Mouse (Mus musculus): ENCODE data around the gene Vgll4. TPM values are rescaled to one million over a fixed set of nuclear protein-coding genes. Genes with fewer than 3 reads are reported as not detected.

Vgll4 gene
- total and polyA plus RNA-seq, 2 experiments from 2014 or later: 49.4 to 85.4 TPM

GRCm38 (mm10) chr6:114941201-114941849, 28.5 kb downstream of the Vgll4 start:
- Histone ChIP-seq H3K4me3 (ENCODE audit: low read length) (no peak overlapping the region), H3K36me3 (ENCODE audit: insufficient read depth, low read length) (no peaks in the 10 kb centered on the region), H3K4me1 (ENCODE audit: insufficient read depth, low read length) (no peaks in the 10 kb centered on the region), H3K9ac (replicated peaks; ENCODE audit: low read length) (no peak overlapping the region), H3K27me3 (ENCODE audit: insufficient read depth, low read length) (no peaks in the 10 kb centered on the region), H3K4me2 (ENCODE audit: low read depth, low read length) (no peak overlapping the region), H3K27ac (no peak overlapping the region), H3K9me3 (ENCODE audit: low read length) (no peaks in the 10 kb centered on the region)
- WGBS: 72% methylated on average over 8 of the region's 8 CpGs
- TF ChIP-seq CTCF (IDR thresholded peaks at IDR 0.05; ENCODE audit: low read depth): no peak
- no peak for DNase-seq (ENCODE audit: low spot score)
- no peak for ATAC-seq

- no peaks in the 10 kb centered on the region for H3K4me1 ChIP-seq (ENCODE audit: insufficient read depth, low read length)
- DNase-seq (ENCODE audit: low spot score) (no peak), ATAC-seq (no peak)
- TF ChIP-seq CTCF (IDR thresholded peaks at IDR 0.05; ENCODE audit: low read depth): no peak
- H3K27me3 ChIP-seq (ENCODE audit: insufficient read depth, low read length): no peaks in the 10 kb centered on the region
- H3K9me3 ChIP-seq (ENCODE audit: low read length): no peaks in the 10 kb centered on the region
- no peak overlapping the region for H3K9ac ChIP-seq (replicated peaks; ENCODE audit: low read length)
- no peak overlapping the region for H3K4me2 ChIP-seq (ENCODE audit: low read depth, low read length)
- H3K4me3 ChIP-seq (ENCODE audit: low read length): no peak overlapping the region
- whole genome bisulfite sequencing: 86% methylated on average over 2 of the region's 2 CpGs
- no peaks in the 10 kb centered on the region for H3K36me3 ChIP-seq (ENCODE audit: insufficient read depth, low read length)
- H3K27ac ChIP-seq: no peak overlapping the region
Measured at GRCm38 (mm10) chr6:114939666-114940065, 30.1 kb downstream of the Vgll4 start.

GRCm38 (mm10) chr6:114936941-114937313, 32.9 kb downstream of the Vgll4 start:
- WGBS: 83% methylated on average over 5 of the region's 5 CpGs
- no peaks in the 10 kb centered on the region for H3K9me3 ChIP-seq (ENCODE audit: low read length)
- no peak for TF ChIP-seq CTCF (IDR thresholded peaks at IDR 0.05; ENCODE audit: low read depth)

GRCm38 (mm10) chr6:114936297-114936940, 33.4 kb downstream of the Vgll4 start:
- Histone ChIP-seq H3K36me3 (ENCODE audit: insufficient read depth, low read length) (no peaks in the 10 kb centered on the region), H3K9me3 (ENCODE audit: low read length) (no peaks in the 10 kb centered on the region), H3K4me1 (ENCODE audit: insufficient read depth, low read length) (0 out of 2 replicates have a peak, but pooled peaks cover 7% of the 10 kb centered on the region), H3K4me2 (ENCODE audit: low read depth, low read length) (no peak overlapping the region), H3K27ac (no peak overlapping the region), H3K4me3 (ENCODE audit: low read length) (no peak overlapping the region), H3K9ac (replicated peaks; ENCODE audit: low read length) (no peak overlapping the region), H3K27me3 (ENCODE audit: insufficient read depth, low read length) (no peaks in the 10 kb centered on the region)
- no peak for DNase-seq (ENCODE audit: low spot score)
- no peak for ATAC-seq
- WGBS: 84% methylated on average over 19 of the region's 19 CpGs
- TF ChIP-seq CTCF (IDR thresholded peaks at IDR 0.05; ENCODE audit: low read depth): no peak

More at GRCm38 (mm10) chr6:114936941-114937313, 32.9 kb downstream of the Vgll4 start:
- Histone ChIP-seq H3K4me3 (ENCODE audit: low read length) (no peak overlapping the region), H3K4me2 (ENCODE audit: low read depth, low read length) (no peak overlapping the region), H3K27ac (no peak overlapping the region), H3K9ac (replicated peaks; ENCODE audit: low read length) (no peak overlapping the region), H3K36me3 (ENCODE audit: insufficient read depth, low read length) (no peaks in the 10 kb centered on the region), H3K27me3 (ENCODE audit: insufficient read depth, low read length) (no peaks in the 10 kb centered on the region), H3K4me1 (ENCODE audit: insufficient read depth, low read length) (0 out of 2 replicates have a peak, but pooled peaks cover 2% of the 10 kb centered on the region)
- ATAC-seq (no peak), DNase-seq (ENCODE audit: low spot score) (no peak)

- no peaks in the 10 kb centered on the region for H3K9me3 ChIP-seq (ENCODE audit: low read length)
- DNase-seq (ENCODE audit: low spot score) (no peak), ATAC-seq (no peak)
- H3K36me3 ChIP-seq (ENCODE audit: insufficient read depth, low read length): no peaks in the 10 kb centered on the region
- no peaks in the 10 kb centered on the region for H3K27me3 ChIP-seq (ENCODE audit: insufficient read depth, low read length)
- no peak overlapping the region for H3K4me2 ChIP-seq (ENCODE audit: low read depth, low read length)
- no peak overlapping the region for H3K27ac ChIP-seq
- no peak overlapping the region for H3K9ac ChIP-seq (replicated peaks; ENCODE audit: low read length)
- H3K4me1 ChIP-seq (ENCODE audit: insufficient read depth, low read length): 0 out of 2 replicates have a peak, but pooled peaks cover 9% of the 10 kb centered on the region
- H3K4me3 ChIP-seq (ENCODE audit: low read length): no peak overlapping the region
- TF ChIP-seq CTCF (IDR thresholded peaks at IDR 0.05; ENCODE audit: low read depth): no peak
- WGBS: 84% methylated on average over 3 of the region's 3 CpGs
Measured at GRCm38 (mm10) chr6:114935362-114935761, 34.4 kb downstream of the Vgll4 start.

- no peak overlapping the region for H3K9ac ChIP-seq (replicated peaks; ENCODE audit: low read length)
- WGBS: 73% methylated on average over 11 of the region's 11 CpGs
- no peak for DNase-seq (ENCODE audit: low spot score)
- TF ChIP-seq CTCF (IDR thresholded peaks at IDR 0.05; ENCODE audit: low read depth): no peak
- no peak overlapping the region for H3K4me2 ChIP-seq (ENCODE audit: low read depth, low read length)
- 0 out of 2 replicates have a peak, but pooled peaks cover 9% of the 10 kb centered on the region for H3K4me1 ChIP-seq (ENCODE audit: insufficient read depth, low read length)
- H3K9me3 ChIP-seq (ENCODE audit: low read length): no peaks in the 10 kb centered on the region
- H3K27ac ChIP-seq: no peak overlapping the region
- H3K36me3 ChIP-seq (ENCODE audit: insufficient read depth, low read length): no peaks in the 10 kb centered on the region
- H3K27me3 ChIP-seq (ENCODE audit: insufficient read depth, low read length): no peaks in the 10 kb centered on the region
- no peak overlapping the region for H3K4me3 ChIP-seq (ENCODE audit: low read length)
- no peak for ATAC-seq
Measured at GRCm38 (mm10) chr6:114934045-114934444, 35.7 kb downstream of the Vgll4 start.

- H3K4me1 ChIP-seq (ENCODE audit: insufficient read depth, low read length): 0 out of 2 replicates have a peak, but pooled peaks cover 9% of the 10 kb centered on the region
- no peaks in the 10 kb centered on the region for H3K27me3 ChIP-seq (ENCODE audit: insufficient read depth, low read length)
- TF ChIP-seq CTCF (IDR thresholded peaks at IDR 0.05; ENCODE audit: low read depth): no peak
- ATAC-seq: no peak
- H3K9ac ChIP-seq (replicated peaks; ENCODE audit: low read length): no peak overlapping the region
- no peaks in the 10 kb centered on the region for H3K36me3 ChIP-seq (ENCODE audit: insufficient read depth, low read length)
- no peak overlapping the region for H3K4me2 ChIP-seq (ENCODE audit: low read depth, low read length)
- WGBS: 88% methylated on average over 3 of the region's 3 CpGs
- no peaks in the 10 kb centered on the region for H3K9me3 ChIP-seq (ENCODE audit: low read length)
- H3K27ac ChIP-seq: no peak overlapping the region
- H3K4me3 ChIP-seq (ENCODE audit: low read length): no peak overlapping the region
- DNase-seq (ENCODE audit: low spot score): no peak
Measured at GRCm38 (mm10) chr6:114932991-114933392, 36.8 kb downstream of the Vgll4 start.

All from hindbrain, postnatal 0 days (tissue).